Mouse (Mus musculus) bone marrow, adult 2 months (tissue): ENCODE measurements around the gene Slfnl1.

Experiments
- CTCF ChIP-seq: fragments of 200-500 bp; IDR thresholded peaks from 2 replicates; pipeline ENCODE4 v1.5.1; 2011; ENCODE audit warnings: low read length, control low read depth; ENCODE audit not compliant: control insufficient read depth, insufficient read depth
- POLR2A ChIP-seq: fragments of 200-500 bp; IDR thresholded peaks from 2 replicates; pipeline ENCODE4 v1.6.1; 2011; ENCODE audit warnings: low read depth, mild to moderate bottlenecking, control low read depth, low read length, borderline replicate concordance; ENCODE audit not compliant: control insufficient read depth

- TF ChIP-seq POLR2A (no peak), CTCF (no peak)
These were observed 25.1 kb upstream of the Slfnl1 start for GRCm38 (mm10) chr4:120506955-120507354.
